Mouse (Mus musculus) cerebral cortex, adult 2 months (tissue): ENCODE measurements around the gene Galntl6.

ENCODE experiments used
- WGBS: fragments of 180-500 bp; shearing (Covaris S2); methylation state at CpG from one replicate; pipeline ENCODE4 v1.1.7; 2018; 5-methylcytosine and 5-hydroxymethylcytosine counted together

Gene Galntl6

DNA sequence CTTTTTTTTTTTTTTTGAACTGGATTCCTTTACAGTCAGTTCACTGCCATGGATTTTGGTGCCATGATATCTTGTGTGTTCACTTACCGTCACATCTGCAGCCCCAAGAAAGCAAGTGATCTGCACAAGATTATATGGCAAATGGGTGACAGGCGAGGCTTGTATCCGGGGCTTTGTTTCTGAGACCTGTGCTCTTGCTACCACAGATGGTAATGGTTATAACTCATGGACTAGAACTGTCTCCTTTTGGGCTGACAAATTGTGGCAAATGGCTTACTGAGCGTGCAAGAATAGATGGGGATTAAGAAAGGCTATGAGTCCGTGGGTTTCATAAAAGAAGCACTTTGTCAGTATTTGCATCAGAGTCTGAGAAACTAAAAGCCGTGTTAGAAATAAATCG is 1096.4 kb downstream of the Galntl6 start:
- 73% methylated on average over 7 of the region's 7 CpGs for WGBS

DNA sequence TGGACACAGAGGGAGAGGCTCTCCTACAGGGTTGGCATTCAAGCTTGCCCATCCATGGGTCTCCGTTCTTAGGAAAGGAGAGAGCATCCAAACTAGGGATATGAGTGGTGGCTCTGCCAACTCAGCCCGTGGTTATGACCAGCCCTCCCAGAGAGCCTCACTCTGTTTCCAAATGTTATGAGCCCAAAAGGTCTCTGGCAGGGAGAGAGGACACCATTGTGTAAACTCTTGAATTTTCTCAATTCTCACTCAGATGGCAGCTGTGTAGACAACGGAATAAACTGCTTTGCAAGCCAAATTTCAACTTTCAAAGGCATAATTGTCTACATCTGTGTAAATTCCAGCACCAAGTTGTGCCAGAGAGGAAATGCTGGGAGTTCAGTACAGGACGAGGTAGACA is 1105.4 kb downstream of the Galntl6 start:
- 43% methylated on average over 4 of the region's 4 CpGs for WGBS

DNA sequence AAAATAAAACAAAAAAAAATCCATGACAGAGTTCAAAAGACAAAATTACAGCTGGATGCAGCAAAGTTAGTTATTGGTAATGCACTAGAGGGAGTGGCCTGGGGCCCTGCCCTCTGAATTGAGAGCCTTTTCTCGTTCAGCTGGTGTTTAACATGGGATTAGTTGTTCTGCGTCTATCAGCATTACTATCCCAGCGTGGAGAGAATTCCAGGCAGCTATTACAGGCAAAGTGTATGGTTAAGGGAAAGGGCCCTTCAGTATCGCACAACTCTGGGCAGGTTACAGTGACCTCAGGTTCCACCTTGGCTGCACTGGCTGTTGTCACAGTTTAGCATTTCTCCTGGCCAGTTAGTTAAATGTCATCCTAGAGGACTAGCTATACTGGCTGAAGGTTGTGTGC is 1107.3 kb downstream of the Galntl6 start:
- 90% methylated on average over 4 of the region's 4 CpGs for WGBS

DNA sequence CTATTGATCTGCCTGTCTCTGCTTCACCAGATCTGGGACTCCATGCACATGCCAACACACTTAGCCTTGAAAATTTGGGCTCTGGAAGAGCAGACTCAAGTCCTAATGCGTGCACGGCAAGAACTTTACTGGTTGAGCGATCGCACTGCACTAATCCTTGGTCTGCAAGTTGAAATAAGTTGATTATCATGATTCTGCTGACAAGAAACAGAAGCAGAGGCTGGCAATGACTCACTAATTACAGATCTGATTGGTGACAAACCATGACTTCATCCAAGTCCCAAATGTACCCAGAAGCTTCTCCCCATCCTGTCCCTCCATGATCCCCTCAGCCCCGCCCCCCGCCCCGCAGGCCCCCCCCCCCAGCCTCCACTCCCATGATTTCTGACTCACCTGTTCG is 1108.6 kb downstream of the Galntl6 start:
- WGBS = 82% methylated on average over 8 of the region's 8 CpGs

DNA sequence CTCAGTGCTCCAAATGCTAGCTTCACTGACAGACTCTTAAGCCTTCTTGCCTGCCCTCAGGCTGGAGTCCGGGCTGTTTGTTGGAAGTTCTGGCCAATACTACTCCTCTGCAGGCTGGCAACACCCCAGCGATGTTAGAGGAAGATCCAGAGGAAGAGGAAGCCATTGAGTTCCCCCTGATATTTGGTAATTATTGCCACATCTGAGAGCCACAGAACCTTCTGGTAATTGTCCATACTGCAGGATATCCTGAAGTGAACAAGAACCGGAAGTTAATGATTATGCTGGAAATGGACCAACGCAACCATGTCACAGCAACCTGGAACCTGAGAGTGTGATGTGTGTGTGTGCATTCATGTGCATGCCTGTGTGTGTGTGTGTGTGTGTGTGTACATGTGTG is 1111.2 kb downstream of the Galntl6 start:
- 67% methylated on average over 4 of the region's 4 CpGs for WGBS

DNA sequence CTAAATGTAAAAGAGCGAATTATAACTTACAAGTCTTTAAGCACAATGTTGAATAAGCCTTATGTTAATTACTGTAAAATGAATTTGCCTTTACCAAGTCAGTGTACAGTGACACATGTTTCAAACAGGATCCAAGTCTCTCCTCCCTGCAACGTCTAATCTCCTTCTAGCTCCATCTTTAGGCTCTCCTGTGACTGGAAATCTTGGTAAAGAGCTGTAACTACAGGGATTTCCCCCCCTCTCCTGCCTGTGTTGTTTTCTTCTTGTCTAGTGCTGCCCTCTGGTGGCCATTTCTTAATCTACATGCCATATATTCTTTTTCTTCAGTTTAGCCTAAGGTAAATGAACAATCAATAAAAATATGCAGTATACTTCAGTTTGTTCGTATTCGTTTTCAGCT is 1112.1 kb downstream of the Galntl6 start:
- WGBS = 7% methylated on average over 4 of the region's 4 CpGs

DNA sequence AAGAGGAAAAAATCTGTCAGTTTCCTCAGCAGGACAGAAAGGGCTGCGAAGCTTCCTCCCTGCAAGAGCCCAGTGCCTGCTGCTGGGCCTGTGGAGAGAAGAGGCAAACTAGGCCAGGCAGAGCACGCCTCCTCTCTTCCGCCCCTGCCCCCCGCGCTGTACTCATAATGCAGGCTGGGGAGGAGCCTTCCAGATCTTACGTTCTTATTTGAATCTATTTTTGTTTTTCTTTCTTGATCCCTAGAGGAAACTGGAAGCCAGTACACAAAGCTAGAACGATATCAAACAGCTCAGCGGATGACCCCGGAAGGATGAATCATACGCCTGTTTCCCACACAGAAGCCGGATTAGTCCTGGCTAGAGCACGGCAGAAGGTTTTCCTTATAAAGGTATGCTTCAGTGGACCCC is 1112.6 kb downstream of the Galntl6 start:
- 9% methylated on average over 12 of the region's 12 CpGs for WGBS

DNA sequence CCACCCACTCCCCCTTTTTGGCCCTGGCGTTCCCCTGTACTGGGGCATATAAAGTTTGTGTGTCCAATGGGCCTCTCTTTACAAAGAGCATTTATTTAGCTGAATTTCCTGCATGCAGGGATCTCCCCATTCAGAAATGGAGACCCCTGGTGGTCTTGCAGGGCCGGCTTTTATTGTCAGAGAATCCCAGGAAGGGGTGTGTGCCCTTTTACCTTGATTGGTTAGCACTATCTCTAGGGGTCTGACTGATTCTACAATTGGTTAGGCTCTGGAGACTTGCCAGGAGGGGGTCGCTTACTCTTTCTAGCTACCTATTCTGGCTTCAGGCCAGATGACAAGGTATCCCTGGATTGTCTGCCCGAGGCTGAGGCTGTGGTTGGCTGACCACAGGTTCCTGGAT is 1119.0 kb downstream of the Galntl6 start:
- 46% methylated on average over 4 of the region's 4 CpGs for WGBS

DNA sequence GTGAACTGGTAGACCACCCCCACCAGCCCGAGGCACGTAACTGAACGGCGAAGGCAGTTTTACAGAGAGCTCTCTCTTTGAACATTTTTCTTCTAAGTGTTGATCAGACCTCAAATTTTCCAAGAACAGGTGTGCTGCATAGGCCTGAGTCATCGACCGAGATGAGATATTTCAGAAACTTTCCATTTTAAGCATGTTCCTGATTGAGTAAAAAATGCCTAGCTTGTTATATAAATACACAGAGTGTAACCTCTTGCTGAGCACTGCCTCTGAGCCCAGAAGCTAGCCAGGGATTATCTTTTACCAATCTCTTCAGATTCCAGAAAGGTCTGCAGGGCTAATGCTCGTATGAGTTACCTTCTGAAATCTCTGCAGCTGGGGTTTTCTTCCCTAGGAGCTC is 1120.2 kb downstream of the Galntl6 start:
- 64% methylated on average over 7 of the region's 7 CpGs for WGBS

DNA sequence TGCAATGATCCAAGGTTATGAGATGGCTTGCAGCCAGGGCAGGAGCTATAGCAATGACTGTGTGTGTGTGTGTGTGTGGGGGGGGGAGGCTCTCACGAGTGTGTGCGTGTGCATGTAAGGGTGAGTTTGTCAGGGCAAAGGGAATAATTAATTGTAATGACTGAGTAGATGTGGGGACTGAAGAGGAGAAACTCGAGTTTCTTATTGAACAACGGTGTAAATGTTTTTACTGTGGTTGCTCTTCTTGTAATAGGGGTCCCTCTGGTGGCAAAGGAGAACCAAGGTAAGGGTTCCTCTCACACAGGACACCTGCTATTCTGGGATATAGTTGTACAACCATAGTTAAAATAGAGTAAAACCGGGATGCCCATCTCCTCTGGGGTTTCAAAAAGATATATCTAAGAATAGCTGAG is 1121.1 kb downstream of the Galntl6 start:
- 22% methylated on average over 5 of the region's 5 CpGs for WGBS

DNA sequence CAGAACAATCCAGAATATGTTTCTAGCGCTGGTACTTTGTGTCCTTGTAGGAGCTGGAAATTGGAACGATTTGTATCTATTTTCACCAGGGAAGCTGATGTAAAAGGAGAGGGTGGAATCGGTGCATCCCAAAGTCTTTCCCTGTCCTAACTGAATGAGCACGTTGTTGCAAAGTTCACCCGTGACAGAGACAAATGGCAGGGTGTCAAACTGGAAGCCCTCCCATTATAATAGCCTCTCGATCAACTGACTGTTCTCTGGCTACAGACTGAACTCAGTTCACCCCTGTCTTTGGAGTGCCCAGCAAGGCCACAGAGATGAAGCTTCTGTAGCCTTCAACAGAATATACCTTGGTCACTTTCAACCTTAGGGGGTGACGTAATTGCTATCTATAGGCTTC is 1132.9 kb downstream of the Galntl6 start:
- 79% methylated on average over 7 of the region's 7 CpGs for WGBS

DNA sequence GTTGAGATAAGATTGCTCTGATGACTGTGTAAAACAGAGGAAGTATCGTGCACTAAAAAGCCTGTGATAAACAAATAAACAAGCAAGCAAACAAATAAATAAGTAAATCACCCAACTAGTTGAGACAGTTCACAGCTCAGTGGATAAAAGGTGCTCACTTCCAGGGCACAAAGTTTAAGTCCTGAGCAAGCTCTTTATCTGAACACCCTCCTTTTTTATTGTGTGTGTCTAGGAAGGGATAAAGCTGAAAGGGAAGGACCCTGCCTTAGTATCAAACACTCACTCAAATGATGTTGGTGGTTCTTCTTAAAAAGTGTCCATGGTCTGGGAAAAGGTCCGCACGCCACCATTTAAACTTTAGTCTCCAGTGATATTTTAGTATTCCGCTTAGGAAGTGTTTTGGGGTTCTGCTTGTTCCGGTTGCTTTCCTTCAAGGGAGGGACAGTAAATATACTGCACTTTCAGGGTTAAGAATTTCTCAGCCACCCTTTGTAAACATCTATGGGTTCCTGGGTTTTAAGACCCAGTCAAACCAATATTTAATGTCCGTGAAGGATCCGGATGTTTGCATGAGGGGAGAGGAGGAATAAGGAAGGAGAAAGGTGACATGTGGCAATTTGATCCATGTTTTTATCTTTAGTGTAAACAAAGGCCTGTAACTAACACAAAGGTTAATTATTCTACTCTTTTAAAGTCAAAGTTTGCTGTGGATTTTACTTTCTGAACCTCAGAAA is 1134.3 kb downstream of the Galntl6 start:
- WGBS = 89% methylated on average over 7 of the region's 7 CpGs

DNA sequence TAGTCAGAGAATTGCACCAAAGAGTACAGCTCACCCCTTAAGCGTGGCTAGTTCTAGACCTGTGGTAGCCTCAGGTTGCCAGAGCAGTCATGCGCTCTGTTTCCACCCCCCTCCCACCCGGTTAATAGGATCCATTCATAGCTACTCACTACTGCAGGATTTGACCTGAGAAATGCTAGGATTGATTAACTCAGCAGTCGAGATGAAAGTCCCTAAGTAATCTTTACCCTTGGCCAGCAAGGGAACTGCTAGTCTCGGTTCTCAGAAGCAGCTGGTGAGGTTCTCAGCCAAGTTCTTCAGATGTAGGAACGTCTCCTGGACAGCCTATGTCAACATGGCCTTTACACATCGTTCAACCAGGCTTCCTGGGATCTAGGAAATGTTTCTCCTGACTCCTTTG is 1135.7 kb downstream of the Galntl6 start:
- 62% methylated on average over 7 of the region's 7 CpGs for WGBS

DNA sequence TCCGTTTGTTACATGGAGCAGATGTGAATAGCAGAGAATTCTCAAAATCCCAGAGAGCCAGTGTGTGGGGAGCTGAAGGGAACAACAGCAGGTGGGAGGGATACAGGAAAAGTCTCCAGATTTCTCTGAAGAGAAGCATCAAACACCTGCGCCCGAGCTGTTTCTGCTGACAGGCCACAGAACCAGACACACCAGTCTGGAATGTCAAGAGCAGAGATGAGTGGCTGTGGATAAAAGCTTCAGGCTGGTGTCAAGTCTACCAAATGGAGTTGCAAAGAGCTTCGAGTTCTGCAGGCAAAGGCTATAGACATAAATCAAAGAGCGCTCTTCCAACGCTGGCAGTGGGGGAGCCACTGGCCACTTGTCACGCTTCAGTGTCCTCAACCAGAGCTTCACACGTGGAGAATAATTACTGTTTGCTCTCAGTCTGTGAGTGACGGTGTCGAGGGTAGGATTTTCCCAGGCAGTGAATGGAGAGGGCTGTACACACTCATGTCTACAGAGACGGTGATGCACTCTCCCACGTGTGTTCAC is 1139.6 kb downstream of the Galntl6 start:
- 58% methylated on average over 12 of the region's 12 CpGs for WGBS

DNA sequence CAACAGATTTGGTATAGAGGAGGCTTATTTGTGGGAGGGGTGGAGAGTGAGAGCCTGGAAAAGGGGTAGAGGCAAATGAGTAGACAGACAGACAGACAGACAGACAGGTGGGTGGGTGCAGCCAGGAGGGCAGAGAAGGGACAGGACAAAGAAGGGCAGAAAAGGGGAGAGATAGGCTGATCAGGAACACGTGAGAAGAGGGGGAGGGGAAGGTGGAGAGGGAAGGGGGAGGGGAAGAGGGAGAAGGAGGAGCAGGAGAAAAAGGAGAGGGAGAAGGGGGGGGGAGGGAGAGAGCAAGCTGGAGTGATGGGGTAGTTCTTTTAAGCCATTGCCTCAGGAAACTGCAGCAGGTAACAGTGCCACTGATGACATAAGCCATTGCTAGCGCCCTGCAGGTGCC is 1144.9 kb downstream of the Galntl6 start:
- WGBS = 51% methylated on average over 2 of the region's 2 CpGs

DNA sequence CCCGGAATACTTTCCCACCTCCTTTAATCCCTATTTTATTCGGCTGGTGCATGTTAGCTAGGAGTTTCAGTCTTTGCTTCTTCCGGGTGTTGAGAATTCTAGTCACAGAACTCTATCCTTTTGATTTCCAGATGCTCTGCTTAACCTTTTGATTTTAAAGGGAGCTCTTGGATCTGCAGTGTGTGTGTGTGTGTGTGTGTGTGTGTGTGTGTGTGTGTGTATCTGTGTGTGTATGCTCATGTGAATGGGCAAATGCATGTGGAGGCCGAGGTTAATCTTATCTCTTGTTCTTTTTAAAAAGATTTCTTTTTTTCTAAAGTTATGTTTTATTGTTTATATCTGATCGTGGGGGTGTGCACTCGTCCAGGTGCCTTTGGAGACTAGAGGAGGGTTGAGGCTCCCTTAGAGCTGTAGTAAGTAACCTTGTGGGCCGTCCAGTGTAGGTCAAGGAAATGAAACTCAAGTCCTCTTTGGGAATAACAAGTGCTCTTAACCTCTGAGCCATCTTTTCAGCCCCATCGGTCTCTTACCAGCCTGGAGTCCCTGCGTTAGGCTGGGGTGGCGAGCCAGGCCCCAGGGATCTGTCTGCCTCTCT is 1145.9 kb downstream of the Galntl6 start:
- 58% methylated on average over 10 of the region's 10 CpGs for WGBS

DNA sequence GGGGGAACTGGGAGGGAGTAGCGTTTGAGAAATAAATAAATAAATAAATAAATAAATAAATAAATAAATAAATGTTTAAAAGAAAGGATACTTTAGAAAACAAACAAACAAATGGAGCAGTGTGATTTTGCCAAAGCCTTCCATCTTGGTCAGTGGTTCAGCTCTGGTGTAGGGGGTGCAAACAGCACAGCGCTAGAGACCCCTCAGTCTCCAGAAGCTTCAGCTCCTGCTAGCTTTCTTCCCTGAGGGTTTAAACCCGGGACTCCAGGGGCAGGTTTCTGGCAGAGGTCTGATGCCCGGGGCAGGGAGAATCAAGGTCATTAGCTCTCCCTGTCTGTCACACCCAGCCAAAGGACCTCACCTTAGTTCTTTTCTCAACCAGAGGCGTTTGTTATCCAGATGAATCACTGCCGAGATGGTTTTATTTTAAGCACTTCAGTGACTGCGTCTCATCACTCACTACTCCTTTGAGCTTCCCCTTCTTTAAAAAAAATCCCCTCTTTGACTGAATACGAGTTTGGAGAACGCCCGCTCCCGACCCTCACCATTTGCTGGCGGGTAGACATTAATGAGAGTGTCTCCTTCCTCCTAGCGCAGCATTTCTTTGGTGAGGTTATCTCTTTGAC is 1146.6 kb downstream of the Galntl6 start:
- WGBS = 13% methylated on average over 13 of the region's 13 CpGs

DNA sequence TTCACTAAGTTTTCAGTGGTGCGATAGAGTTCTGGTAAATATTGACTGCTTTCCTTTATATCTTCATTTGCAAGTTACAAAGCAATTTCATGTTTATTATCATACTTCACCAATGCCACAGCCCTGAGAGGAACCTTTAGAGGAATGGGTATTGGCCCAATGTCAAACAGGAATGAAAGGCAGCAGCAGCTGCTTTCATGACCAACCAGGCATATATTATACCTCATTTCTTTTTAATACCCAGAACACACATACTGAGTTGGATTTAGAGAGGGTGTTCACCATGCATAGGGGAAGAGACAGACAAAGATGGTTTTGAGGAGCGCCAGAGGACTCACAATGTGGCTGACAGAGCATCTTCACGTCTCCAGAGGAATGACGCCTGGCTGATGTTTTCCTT is 1147.2 kb downstream of the Galntl6 start:
- WGBS = 77% methylated on average over 4 of the region's 4 CpGs

DNA sequence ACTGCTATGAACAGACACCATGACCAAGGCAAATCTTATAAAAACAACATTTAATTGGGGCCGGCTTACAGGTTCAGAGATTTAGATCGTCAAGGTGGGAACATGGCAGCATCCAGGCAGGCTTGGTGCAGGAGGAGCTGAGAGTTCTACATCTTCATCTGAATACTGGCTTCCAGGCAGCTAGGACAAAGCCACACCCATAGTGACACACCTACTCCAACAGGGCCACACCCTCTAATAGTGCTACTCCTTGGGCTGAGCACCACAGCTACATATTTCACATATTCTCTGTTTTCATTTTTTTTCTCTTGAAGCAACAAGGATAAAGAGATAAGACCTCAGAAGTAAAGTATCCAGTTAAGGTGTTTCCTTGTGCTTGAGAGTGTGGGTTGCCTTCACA is 1149.8 kb downstream of the Galntl6 start:
- WGBS = 92% methylated on average over 2 of the region's 2 CpGs

DNA sequence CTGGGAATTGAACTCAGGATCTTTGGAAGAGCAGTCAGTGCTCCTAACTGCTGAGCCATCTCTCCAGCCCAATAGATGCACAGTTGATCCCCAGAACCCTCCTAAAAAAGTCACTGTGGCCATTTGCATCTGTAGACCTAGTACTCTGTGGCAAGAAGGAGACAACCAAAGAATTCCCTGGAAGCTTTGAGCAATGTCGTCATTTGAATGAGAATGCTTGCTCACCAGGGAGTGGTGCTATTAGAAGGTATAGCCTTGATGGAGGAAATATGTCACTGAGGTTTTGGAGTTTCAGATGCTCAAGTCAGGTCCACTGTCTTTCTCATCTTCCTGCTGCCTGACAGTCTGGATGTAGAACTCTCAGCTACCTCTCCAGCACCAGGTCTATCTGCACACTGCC is 1151.5 kb downstream of the Galntl6 start:
- WGBS = 77% methylated on average over 1 of the region's 1 CpGs

DNA sequence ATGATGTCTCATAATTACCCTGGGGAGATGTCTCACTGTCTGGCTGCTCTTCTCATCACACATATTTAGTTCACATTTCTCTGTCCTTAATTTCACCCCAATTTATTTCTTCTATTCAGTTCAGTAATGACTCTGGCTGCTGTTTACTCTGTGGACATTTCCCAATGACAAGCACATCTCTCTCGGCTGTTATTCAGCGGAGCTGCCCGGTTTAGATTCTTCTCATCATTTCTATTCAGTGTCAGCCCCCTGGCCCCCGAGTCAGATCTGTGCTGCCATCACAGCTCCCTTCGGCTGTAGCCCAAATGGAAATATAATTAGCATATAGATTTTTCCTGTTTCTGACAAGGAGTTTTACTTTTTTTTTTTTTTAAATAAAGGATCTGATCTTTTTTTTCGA is 1158.4 kb downstream of the Galntl6 start:
- WGBS = 43% methylated on average over 6 of the region's 6 CpGs

DNA sequence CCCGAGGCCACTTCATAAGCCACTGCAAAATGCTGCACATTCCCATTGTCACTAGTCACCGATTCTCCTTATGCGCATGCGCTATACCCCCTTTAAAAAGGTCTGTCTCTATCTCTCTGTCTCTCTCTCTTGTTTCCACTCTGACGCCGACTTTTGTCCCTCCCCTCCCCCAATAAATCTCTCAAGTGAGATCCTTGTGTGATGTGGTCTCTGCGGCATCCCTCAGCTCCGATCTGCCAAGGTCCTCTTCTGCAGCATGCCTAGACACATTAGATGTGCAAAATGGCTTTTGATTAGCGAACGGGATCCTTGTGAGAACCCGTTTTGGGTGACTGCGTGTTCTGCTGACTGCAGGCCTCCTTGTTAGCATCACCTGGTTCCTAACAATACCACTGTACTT is 1168.8 kb downstream of the Galntl6 start:
- WGBS = 95% methylated on average over 12 of the region's 12 CpGs

DNA sequence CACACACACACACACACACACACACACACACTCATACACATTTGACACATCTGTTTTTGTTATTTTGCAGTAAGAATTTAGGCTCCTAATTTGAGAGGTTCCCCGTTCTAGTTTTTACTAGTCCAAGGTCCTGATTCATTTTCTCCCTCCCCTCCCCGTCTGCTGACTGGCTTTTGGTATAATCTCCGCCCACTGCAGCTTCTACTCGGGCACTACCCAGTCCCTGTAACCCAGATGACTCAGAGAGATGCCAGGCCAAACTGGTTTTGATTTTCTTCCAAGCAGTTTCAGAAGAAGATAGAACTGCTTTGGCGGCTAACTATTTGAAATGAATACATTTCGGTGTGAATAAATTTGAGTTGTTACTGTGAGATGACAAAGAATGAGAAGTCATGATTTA is 1170.5 kb downstream of the Galntl6 start:
- WGBS = 37% methylated on average over 6 of the region's 6 CpGs
